Mouse (Mus musculus): ENCODE measurements at regions not wholly inside any gene's neighbourhood (a gene's known extent, or its start where the extent isn't known, plus 50 kb on each side); places are given as distances from the start of the nearest gene placed in this dataset.

DNA sequence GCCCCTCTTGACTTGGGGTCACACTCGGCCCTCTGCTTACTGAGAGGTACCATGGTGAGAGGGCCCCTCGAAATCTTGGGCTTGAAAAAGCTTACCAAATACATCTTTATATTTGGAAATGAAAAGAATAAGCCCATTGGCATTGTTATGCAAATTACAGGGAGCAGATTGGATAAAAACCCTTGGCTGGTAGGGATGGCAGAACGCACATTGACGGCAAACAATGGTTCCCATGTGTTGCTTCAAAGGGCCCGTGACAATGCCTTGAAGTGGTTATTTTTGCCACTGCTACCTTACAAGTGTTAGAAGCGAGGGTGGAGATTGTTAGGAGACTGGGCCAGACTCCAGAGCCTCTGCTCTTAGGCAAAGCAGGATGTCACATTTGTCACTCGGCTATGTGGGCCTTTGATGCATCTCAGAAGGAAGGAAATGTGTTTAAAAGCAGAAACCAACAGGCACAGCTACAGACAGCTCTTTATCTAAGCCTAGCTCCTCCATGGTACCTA is 285.2 kb downstream of the Gm49356 start:
- Histone ChIP-seq H3K36me3 (no peaks in the 10 kb centered on the region), H3K27ac (replicated peaks) (peak overlapping the region; percentile 82), H3K4me3 (no peak overlapping the region), H3K27me3 (no peaks in the 10 kb centered on the region), H3K4me2 (replicated peaks) (no peak overlapping the region), H3K9me3 (no peaks in the 10 kb centered on the region), H3K9ac (replicated peaks) (no peak overlapping the region), H3K4me1 (peaks cover 12% of the 10 kb centered on the region)
- peak; percentile 76 for ATAC-seq (replicated peaks)
- 7% methylated on average over 7 of the region's 7 CpGs for WGBS

DNA sequence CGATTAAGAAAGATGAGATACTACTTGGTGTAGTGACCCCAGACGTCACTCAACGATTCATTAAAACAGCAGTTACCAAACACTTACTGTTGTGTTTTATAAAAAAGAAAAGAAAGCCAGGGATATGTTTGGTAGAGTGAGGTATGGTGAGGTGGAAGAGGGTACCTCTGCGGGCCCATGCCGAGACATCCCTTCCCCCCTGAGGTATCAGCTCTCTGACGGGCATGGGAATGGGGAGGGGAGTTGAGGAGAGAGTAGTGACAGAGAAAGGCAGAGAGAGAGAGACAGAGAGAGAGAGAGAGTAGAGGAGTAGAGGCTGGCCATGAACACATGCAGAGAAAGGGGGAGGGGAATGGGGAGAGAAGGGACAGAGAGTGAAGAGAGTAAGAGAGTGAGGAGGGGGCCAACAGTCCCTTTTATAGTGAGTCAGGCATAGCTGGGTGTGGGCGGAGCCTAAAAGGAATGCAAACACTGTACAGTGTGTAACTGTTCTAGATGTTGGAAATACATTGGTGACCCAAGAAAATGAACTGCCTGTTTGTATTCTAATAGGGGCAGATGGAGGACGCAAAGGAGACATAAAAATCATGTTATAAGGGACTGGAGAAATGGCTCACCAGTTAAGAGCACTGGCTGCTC is 285.9 kb downstream of the Gm49356 start:
- no peaks in the 10 kb centered on the region for H3K9me3 ChIP-seq
- no peaks in the 10 kb centered on the region for H3K36me3 ChIP-seq
- H3K4me1 ChIP-seq, result peaks cover 12% of the 10 kb centered on the region
- H3K4me2 ChIP-seq (replicated peaks), result no peak overlapping the region
- H3K27ac ChIP-seq (replicated peaks), result peak overlapping the region; percentile 82
- H3K9ac ChIP-seq (replicated peaks), result no peak overlapping the region
- H3K27me3 ChIP-seq, result no peaks in the 10 kb centered on the region
- H3K4me3 ChIP-seq, result no peak overlapping the region
- 68% methylated on average over 8 of the region's 8 CpGs for WGBS
- peak; percentile 31 for ATAC-seq (replicated peaks)

DNA sequence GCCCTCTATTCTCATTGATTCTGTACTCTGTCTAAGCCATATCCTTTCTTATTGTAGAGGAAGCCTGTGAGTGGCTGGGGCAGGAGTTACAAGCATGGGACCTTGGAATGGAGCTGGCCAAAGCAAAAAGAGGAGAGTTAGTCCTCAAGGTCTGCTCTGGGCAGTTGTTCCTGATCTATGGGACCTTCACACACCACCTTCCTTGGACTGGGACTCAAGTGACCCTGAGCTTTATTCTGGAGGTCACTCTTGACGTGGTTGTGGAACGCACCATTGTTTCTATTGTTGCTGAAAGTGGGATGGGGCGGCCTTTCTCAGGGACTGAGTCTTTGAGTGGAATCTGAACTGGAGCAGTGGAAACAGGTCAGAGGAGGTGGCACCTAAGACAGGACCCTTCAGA is 291.0 kb downstream of the Gm49356 start:
- Histone ChIP-seq H3K9ac (replicated peaks) (no peak overlapping the region), H3K4me3 (no peak overlapping the region), H3K9me3 (no peaks in the 10 kb centered on the region), H3K27ac (replicated peaks) (no peak overlapping the region), H3K27me3 (no peaks in the 10 kb centered on the region), H3K4me2 (replicated peaks) (no peak overlapping the region), H3K36me3 (no peaks in the 10 kb centered on the region), H3K4me1 (no peaks in the 10 kb centered on the region)
- ATAC-seq (replicated peaks), result no peak
- WGBS, result 82% methylated on average over 3 of the region's 3 CpGs

DNA sequence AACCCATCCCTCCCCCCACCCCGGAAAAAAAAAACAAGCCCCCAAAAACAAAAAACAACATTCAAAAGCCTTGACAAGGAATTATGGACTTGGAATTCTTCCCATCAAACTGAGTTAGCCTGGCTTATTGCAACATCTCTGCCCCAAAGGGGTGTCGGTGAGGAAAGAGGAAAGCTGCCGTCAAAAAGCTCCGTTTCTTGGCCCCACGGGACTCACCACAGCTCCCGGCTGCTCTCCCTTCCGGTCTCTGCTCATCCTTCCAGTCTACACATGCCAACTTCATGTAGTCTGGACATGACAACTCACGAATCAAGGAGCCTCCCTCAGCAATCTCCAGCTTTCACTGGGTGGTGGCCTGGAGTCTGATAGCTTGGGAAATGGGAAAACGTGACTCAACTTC is 295.4 kb downstream of the Gm49356 start:
- ATAC-seq (replicated peaks), result no peak
- Histone ChIP-seq H3K4me2 (replicated peaks) (no peak overlapping the region), H3K9me3 (no peaks in the 10 kb centered on the region), H3K4me1 (0 out of 2 replicates have a peak, but pooled peaks cover 6% of the 10 kb centered on the region), H3K36me3 (no peaks in the 10 kb centered on the region), H3K9ac (replicated peaks) (no peak overlapping the region), H3K27ac (replicated peaks) (no peak overlapping the region), H3K4me3 (no peak overlapping the region), H3K27me3 (no peaks in the 10 kb centered on the region)
- 87% methylated on average over 9 of the region's 9 CpGs for WGBS

- H3K27ac ChIP-seq (replicated peaks), result no peak overlapping the region
- no peak overlapping the region for H3K4me3 ChIP-seq
- WGBS, result 82% methylated on average over 4 of the region's 4 CpGs
- H3K9ac ChIP-seq (replicated peaks), result no peak overlapping the region
- 0 out of 2 replicates have a peak, but pooled peaks cover 6% of the 10 kb centered on the region for H3K4me1 ChIP-seq
- no peak for ATAC-seq (replicated peaks)
- no peaks in the 10 kb centered on the region for H3K27me3 ChIP-seq
- no peak overlapping the region for H3K4me2 ChIP-seq (replicated peaks)
- no peaks in the 10 kb centered on the region for H3K36me3 ChIP-seq
- no peaks in the 10 kb centered on the region for H3K9me3 ChIP-seq
Measured at GRCm38 (mm10) chr15:59187566-59187965, 298.5 kb downstream of the Gm49356 start.

DNA sequence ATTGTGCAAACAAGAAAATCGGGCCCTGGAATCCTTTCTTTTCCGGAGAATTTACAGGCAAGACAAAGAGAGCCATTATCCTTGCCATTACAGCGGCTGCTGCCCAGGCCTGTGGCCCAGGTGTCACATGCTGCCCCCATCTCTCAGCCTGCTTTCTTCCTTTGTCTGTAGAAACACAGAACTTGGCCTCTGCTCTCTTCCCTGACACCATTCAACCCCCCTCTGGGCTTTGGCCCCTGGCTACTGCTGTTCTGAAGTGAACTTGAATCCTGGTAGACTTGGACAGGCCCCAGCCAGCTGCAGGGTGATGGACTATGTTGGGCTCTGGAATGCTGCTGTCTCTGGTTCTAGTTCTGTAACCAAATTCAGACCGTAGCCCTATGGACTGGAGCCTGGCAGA is 299.3 kb downstream of the Gm49356 start:
- no peak overlapping the region for H3K4me3 ChIP-seq
- 22% methylated on average over 4 of the region's 4 CpGs for WGBS
- no peaks in the 10 kb centered on the region for H3K36me3 ChIP-seq
- H3K4me1 ChIP-seq, result 0 out of 2 replicates have a peak, but pooled peaks cover 6% of the 10 kb centered on the region
- no peak overlapping the region for H3K27ac ChIP-seq (replicated peaks)
- H3K9me3 ChIP-seq, result no peaks in the 10 kb centered on the region
- ATAC-seq (replicated peaks), result no peak
- H3K4me2 ChIP-seq (replicated peaks), result no peak overlapping the region
- no peak overlapping the region for H3K9ac ChIP-seq (replicated peaks)
- no peaks in the 10 kb centered on the region for H3K27me3 ChIP-seq

- H3K4me1 ChIP-seq, result 0 out of 2 replicates have a peak, but pooled peaks cover 6% of the 10 kb centered on the region
- no peaks in the 10 kb centered on the region for H3K27me3 ChIP-seq
- H3K9me3 ChIP-seq, result no peaks in the 10 kb centered on the region
- no peaks in the 10 kb centered on the region for H3K36me3 ChIP-seq
- no peak overlapping the region for H3K27ac ChIP-seq (replicated peaks)
- no peak for ATAC-seq (replicated peaks)
- no peak overlapping the region for H3K4me3 ChIP-seq
- no peak overlapping the region for H3K9ac ChIP-seq (replicated peaks)
- WGBS, result 90% methylated on average over 5 of the region's 5 CpGs
- H3K4me2 ChIP-seq (replicated peaks), result no peak overlapping the region
Measured at GRCm38 (mm10) chr15:59190511-59190910, 301.4 kb downstream of the Gm49356 start.

DNA sequence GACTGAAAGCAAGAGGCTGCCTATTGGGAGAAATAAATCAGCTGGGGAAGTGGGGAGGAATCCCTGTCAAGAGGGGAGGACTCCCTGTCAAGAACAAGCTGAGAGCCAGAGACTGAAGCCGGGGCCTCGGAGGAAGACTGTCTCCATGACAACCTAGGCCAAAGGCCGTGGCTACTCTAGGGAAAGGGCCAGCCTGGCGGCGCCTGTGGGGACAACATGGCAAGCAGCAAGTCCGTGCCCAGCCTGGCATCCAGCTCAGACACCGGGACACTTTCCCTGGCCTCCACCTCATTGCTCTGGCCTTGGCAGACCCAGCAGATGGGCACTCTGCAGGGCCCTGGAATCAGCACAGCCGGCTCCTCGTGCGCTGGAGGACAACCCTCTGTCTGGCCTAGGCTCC is 305.3 kb downstream of the Gm49356 start:
- Histone ChIP-seq H3K4me3 (no peak overlapping the region), H3K36me3 (no peaks in the 10 kb centered on the region), H3K9me3 (no peaks in the 10 kb centered on the region), H3K9ac (replicated peaks) (no peak overlapping the region), H3K27me3 (no peaks in the 10 kb centered on the region), H3K4me1 (peaks cover 14% of the 10 kb centered on the region), H3K4me2 (replicated peaks) (no peak overlapping the region), H3K27ac (replicated peaks) (no peak overlapping the region)
- ATAC-seq (replicated peaks), result no peak
- WGBS, result 57% methylated on average over 10 of the region's 10 CpGs

- no peak for ATAC-seq (replicated peaks)
- Histone ChIP-seq H3K9ac (replicated peaks) (no peak overlapping the region), H3K36me3 (no peaks in the 10 kb centered on the region), H3K4me1 (peaks cover 14% of the 10 kb centered on the region), H3K9me3 (no peaks in the 10 kb centered on the region), H3K4me2 (replicated peaks) (no peak overlapping the region), H3K27me3 (no peaks in the 10 kb centered on the region), H3K4me3 (no peak overlapping the region), H3K27ac (replicated peaks) (no peak overlapping the region; the same call in 1 of the 2 replicates)
- 73% methylated on average over 5 of the region's 5 CpGs for WGBS
Measured at GRCm38 (mm10) chr15:59196351-59196750, 307.3 kb downstream of the Gm49356 start.

- Histone ChIP-seq H3K36me3 (no peaks in the 10 kb centered on the region), H3K4me1 (peaks cover 14% of the 10 kb centered on the region), H3K27me3 (no peaks in the 10 kb centered on the region), H3K4me2 (replicated peaks) (0 out of 2 replicates have a peak overlapping the region, but pooled peaks have one; percentile 10), H3K9me3 (no peaks in the 10 kb centered on the region), H3K27ac (replicated peaks) (peak overlapping the region; percentile 75), H3K9ac (replicated peaks) (no peak overlapping the region), H3K4me3 (no peak overlapping the region)
- peak; percentile 67 for ATAC-seq (replicated peaks)
- 8% methylated on average over 7 of the region's 7 CpGs for WGBS
Measured at GRCm38 (mm10) chr15:59197455-59198391, 308.6 kb downstream of the Gm49356 start.

DNA sequence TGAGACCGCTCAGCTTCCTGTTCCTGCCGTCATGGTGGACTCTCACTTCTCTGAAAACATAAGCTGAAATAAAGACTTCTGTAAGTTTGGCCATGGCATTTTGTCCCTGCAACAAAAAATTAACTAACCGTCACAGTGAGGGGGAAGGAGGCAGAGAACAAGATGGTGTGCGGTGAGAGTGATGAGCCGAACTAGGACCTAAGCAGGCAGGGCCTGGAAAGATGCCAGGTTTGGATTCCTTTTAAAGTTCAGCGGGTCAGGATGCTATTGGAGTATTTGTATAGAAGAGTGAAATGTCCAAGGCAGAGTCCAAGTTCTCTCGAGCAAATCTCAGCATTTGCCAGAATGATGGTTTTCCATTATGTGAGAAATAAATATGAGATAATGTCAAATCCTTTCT is 312.3 kb downstream of the Gm49356 start:
- Histone ChIP-seq H3K4me1 (peaks cover 14% of the 10 kb centered on the region), H3K4me3 (no peak overlapping the region), H3K9me3 (no peaks in the 10 kb centered on the region), H3K27me3 (no peaks in the 10 kb centered on the region), H3K36me3 (no peaks in the 10 kb centered on the region), H3K27ac (replicated peaks) (no peak overlapping the region), H3K4me2 (replicated peaks) (no peak overlapping the region), H3K9ac (replicated peaks) (no peak overlapping the region)
- ATAC-seq (replicated peaks), result no peak
- WGBS, result 78% methylated on average over 7 of the region's 7 CpGs

- H3K27ac ChIP-seq (replicated peaks), result no peak overlapping the region
- 88% methylated on average over 19 of the region's 19 CpGs for WGBS
Measured at GRCm38 (mm10) chr15:59201894-59202670, 313.0 kb downstream of the Gm49356 start.

More at GRCm38 (mm10) chr15:59201894-59202670, 313.0 kb downstream of the Gm49356 start:
- Histone ChIP-seq H3K27me3 (no peaks in the 10 kb centered on the region), H3K9me3 (no peaks in the 10 kb centered on the region), H3K4me3 (no peak overlapping the region), H3K36me3 (no peaks in the 10 kb centered on the region), H3K4me2 (replicated peaks) (no peak overlapping the region), H3K9ac (replicated peaks) (no peak overlapping the region), H3K4me1 (peaks cover 14% of the 10 kb centered on the region)
- ATAC-seq (replicated peaks), result no peak

All from forebrain, embryonic 15.5 days (tissue).